In genomic region chr12:99097618-99098066, GRCm38 (mm10) we compare ENCODE assay signal across 8 mouse cellular contexts.
DNase-seq lines count a peak whose midpoint lies in the region; ATAC-seq and TF ChIP-seq lines count a peak whose summit lies in the region.

No protein-coding gene starts in this region.

- no peak overlapping the region for H3K9ac ChIP-seq in liver, embryonic 14.5 days (replicated peaks)

- no peaks in the 10 kb centered on the region for H3K27me3 ChIP-seq in liver, embryonic 14.5 days (ENCODE audit: control insufficient read depth, insufficient read depth, low read length)

- TF ChIP-seq CTCF in liver, embryonic 14.5 days (IDR thresholded peaks at IDR 0.05; ENCODE audit: low read depth) = no peak

- 66% methylated on average over 17 of the region's 17 CpGs for WGBS in liver, embryonic 14.5 days (ENCODE audit: insufficient replicate concordance)

- H3K4me1 ChIP-seq in liver, embryonic 14.5 days (replicated peaks; ENCODE audit: control insufficient read depth in 2 of 2, insufficient read depth in 2 of 2, low read length in 1 of 2) = peaks cover 0 to 5% of the 10 kb centered on the region in 2 experiments; a peak in 1 of 4 replicates

- no peaks in the 10 kb centered on the region for H3K36me3 ChIP-seq in liver, embryonic 14.5 days (replicated peaks; ENCODE audit: control insufficient read depth, insufficient read depth, low read depth)

- no peak overlapping the region for H3K4me3 ChIP-seq in liver, embryonic 14.5 days (ENCODE audit: insufficient read depth in 1 of 2, low read depth in 2 of 2, low read length in 2 of 2)

- TF ChIP-seq EP300 in liver, embryonic 14.5 days (IDR thresholded peaks at IDR 0.05; ENCODE audit: low read depth) = no peak

- no peak overlapping the region for H3K4me2 ChIP-seq in liver, embryonic 14.5 days (ENCODE audit: low read depth)

- H3K9me3 ChIP-seq in liver, embryonic 14.5 days (ENCODE audit: control insufficient read depth, low read length) = no peaks in the 10 kb centered on the region

- DNase-seq in adrenal gland, postnatal 14 days = peak; percentile 27
- no peak for DNase-seq in adrenal gland, postnatal 25 days
- peak; percentile 15 to 51 for DNase-seq in urinary bladder, postnatal 36 days (ENCODE audit: low spot score in 2 of 2)
- no peak for DNase-seq in urinary bladder, postnatal 25 days (ENCODE audit: low spot score)
- peak in 2 of 3 experiments; percentile 5 to 10 for DNase-seq in liver, embryonic 14.5 days (ENCODE audit: low read depth in 3 of 3, low spot score in 3 of 3)
- peak; percentile 61 for DNase-seq in yolk sac, embryonic 10.5 days (ENCODE audit: low spot score)
- DNase-seq in layer of hippocampus, postnatal 36 days = no peak

- ATAC-seq in liver, embryonic 14.5 days (ENCODE audit: insufficient read depth) = peak; percentile 58
- no peak for ATAC-seq in granulocyte monocyte progenitor cell, adult 5-6 weeks (replicated peaks; ENCODE audit: poor library complexity, severe bottlenecking)

- H3K27ac ChIP-seq in liver, embryonic 14.5 days = no peak overlapping the region

Comparison
In these comparisons a context has a peak if more than half of its experiments do, and no peak if none do; other contexts are left out.
1. DNase-seq: peak in adrenal gland, postnatal 14 days (single experiment), urinary bladder, postnatal 36 days (2 of 2), liver, embryonic 14.5 days (2 of 3) and yolk sac, embryonic 10.5 days (single experiment); none in adrenal gland, postnatal 25 days (single experiment), urinary bladder, postnatal 25 days (single experiment) and layer of hippocampus, postnatal 36 days (0 of 2).